Mouse (Mus musculus) gonadal fat pad, adult 2 months (tissue): ENCODE results near the gene Gm28042. TPM values are rescaled to one million over a fixed set of nuclear protein-coding genes. Genes with fewer than 3 reads are reported as not detected.

Experiments used
- DNase-seq: peaks from one replicate; pipeline ENCODE4 v3.0.0-alpha.2; 2012; ENCODE audit warnings: low read depth
- polyA plus RNA-seq: library from polyadenylated mRNA; depleted of rRNA; stranded (reverse); fragments of >200 nt; gene quantifications from 2 replicates; pipeline ENCODE4 v1.2.3, GENCODE M21; 2012

Gm28042 gene
- polyA plus RNA-seq, 1 experiment, result 3.3 TPM

DNA sequence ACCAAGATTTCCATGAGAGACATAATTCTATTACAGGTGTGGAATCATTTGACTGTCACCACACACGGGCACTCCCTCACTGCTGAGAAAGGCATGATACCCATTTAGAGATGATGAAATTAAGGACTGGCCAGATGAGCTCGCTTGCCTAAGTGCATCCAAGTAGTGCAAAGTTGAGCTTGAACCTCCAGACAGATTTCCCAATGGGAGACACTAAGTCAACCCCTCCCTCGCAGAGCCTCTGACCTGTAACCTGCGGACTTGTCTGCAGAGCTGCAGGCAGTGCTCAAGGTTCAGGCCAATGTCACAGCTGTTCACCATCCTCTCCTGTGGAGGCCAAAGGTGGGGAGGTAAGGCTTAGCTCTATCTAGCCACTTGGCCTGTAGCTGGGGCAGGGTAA lies 31.5 kb downstream of the Gm28042 start:
- DNase-seq, result peak; percentile 79

DNA sequence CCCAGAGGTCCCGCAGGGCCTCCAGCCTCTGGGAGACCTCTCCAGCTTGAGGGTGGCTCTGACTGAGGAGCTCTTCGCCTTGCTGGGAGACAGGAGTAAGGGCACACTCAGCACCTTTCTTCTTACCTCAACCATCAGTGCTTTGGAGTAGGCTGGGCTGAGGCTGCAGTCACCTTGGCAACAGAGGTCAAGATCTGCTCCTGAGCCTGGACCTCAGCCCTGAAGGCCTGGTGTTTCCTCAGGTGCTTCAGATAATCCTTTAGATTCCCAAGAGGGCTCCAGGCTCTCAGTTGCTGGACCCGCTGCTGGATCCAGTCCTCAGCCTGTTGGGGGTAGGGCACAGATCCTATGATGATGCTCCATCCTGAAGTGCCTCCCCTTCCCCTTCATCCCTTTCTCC lies 32.2 kb downstream of the Gm28042 start:
- DNase-seq, result no peak

DNA sequence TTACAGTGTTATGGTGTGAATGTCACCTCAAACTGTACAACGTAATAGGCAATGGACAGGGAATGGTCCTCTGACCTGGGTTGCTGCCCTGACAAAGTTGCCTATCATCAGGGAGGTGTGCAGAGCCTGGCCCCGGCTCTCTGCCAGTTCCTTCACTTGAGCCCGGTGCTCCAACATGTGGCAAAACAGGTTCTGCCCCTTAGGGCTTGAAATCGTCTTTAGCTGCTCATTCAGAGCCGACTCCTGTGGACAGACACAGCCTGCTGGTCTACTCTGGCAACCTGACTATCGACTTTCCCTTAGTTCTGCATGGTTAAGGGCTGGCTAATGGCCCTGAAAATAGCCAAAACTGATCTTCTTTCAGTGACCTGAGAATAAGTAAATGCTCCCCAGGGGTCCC lies 32.9 kb downstream of the Gm28042 start:
- DNase-seq, result peak; percentile 91

DNA sequence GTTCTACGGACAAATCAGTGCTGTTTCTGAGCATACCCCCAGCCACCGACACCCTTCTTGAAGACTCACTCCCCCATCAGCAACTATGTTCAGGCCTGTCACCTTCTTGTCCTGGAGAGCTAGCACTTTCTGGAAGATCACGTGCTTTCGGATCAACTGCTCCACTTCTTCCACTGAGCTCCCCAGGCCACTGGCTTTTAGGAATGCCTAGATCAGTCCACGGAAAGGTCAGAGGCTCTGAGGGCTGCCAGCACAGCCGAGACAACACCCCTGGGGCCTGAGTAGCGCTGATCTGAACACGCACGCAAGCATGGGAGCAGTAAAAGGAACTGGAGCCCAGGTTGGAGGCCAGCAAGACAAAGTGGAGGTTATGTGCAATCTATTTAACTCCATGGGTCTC lies 33.4 kb downstream of the Gm28042 start:
- DNase-seq, result no peak

DNA sequence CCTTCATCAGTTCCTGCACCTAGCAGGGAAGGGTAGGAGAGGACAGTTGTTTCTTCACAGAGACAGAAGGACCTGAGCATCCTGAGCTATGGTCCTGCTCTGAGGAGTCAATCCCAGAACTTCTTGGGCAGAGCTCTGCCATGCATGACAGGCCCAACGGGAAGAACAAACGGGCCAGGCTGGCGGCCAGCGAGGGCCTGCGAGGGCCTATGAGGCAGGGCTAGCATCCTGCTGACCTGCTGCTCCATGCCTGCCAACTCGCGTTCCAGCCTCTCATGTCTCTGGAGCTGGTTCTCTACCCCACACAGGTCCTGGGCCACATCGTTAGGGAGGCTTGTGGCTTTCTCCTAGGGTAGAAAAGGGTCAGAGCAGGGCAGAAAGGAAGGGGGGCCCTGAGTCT lies 35.0 kb downstream of the Gm28042 start:
- DNase-seq, result no peak

DNA sequence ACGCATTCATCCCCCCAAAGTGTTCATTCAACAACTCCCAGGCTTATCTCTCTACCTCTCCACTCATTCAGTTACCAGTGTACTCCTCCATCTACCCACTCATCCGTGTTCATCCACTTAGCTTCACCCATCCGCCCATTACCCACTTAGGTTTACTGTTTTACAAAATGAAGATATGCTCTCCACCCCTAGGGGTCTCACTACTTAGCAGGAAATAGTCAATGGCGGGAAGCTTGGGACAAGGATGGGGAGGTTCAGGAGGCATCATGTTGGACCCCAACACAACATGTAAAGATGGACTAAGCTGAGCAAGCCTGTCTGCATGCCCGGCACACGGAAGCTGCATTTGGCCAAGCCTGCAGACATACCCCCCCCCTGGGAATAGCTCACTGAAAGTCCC lies 37.3 kb downstream of the Gm28042 start:
- DNase-seq, result no peak

DNA sequence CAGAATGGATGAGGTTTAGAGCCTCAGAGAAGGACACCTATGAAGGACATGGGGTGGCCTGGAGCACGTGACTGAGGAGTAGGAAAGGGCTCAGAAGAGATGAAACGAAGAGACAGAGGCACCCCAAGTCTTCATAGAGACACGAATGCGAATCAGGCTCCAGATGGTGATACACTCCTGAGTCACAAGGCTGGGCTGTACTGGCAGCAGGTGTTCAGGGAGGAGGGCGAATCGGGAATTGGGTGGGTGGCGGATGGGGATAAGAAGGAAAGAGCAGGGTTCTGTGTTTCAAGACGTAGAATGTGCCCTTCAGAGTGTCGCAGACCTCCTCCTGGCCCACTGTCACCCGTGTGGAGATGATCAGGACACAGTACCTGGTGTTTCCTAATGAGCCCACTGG lies 38.0 kb downstream of the Gm28042 start:
- no peak for DNase-seq

DNA sequence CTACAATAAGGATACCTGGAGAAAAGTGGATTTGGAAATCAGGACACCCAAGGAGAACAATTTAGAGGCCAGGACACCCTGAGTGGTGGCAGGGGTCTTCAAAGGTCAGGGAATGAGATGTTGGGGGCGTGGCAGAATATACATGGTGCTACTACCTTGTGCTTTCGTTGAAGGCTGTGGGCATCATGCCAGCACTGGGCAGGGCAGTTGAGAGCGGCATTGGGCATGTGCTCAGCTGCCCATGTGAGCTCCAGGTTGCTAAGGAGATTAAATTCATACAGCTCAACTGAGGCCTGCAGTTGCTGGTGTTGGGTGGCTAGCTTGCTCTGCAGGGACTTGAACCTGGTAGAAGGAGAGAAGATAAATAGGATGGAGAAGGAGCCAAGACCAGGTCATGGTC lies 38.9 kb downstream of the Gm28042 start:
- no peak for DNase-seq

DNA sequence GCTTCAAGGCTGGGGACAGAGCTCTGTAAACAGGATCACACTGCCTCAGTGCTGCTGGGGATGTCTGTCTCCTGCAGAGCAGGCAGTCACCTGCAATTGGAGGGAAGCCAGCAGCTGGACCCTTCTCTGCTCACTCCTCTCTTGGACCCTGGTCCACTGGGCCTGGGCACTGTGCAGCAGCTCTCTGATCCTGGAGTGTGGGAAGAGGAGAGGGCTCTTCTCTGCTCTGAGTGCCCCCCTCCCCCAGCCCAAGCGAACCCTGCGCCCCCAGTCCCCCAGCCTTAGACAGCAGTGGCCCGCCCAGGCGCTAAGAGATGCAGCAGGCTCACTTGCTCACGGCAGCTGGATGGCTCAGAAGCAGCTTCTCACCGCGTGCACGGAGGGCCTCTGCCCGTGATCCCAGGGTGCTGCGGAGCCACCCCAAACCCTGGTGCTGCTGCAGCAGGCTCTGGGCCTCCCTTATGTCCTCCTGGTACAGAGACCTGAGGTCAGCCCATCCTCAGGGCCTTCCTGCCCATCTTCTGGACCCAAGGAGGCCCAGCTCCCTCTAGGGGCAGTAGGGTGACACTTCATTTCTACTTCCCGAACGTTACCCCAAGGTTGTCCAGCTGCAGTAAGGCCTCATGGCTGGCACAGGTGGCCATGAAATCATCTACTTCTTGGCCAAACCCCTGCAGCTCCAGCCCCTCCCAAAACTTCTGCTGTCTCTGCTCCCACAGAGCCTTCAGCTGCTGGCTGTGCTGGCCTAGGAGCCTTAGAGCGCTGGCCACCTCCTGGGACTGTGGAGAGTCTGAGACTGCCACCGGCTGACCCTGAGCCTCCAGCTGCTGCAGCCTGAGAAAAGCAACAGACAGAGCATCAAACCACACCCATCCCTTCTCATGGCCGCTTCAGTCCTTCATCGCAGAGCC lies 41.5 kb downstream of the Gm28042 start:
- DNase-seq, result no peak

DNA sequence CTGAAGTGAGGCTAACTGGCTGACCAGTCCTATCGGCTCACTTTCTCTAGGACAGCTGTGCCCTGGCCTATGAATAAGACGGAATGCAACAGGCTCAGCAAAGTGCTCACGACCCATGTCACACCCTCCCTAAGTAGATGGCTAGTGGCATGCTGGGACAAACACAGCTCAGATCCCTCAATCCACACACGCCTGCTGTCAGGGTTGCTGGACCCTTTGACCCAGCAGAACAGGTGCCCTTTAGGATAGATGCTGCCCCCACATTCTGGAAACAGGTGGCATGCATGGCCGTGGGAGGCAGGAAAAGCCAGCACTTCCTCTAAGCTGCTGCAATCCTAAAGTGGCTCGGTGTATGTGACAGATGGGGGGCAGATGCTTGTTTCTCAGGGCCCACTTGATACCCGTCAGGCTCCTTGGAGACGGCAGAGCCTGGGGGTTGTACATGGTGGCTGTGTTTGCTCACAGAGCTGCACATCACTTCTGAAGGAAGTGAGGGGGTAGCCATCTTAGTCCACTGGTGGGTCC lies 42.2 kb downstream of the Gm28042 start:
- no peak for DNase-seq

DNA sequence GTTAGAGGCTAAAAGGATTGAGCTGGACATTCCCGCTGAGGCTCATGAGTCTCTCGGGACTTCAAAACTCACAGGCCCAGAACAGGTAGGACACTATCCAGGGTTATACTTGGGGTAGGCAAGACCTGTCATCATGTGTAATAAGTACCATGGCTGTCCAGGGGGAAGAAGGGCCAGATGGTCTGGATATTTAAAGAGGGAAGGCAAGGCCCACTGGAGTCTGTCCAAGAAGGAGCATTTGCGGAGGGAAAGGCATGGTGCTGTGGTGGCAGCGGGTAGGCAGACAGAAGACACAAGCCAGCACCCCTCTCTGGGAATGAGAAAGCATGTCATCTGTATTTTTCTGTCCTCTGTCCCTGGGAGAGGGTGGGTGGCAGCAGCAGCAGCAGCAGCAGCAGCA lies 46.8 kb downstream of the Gm28042 start:
- DNase-seq, result no peak

DNA sequence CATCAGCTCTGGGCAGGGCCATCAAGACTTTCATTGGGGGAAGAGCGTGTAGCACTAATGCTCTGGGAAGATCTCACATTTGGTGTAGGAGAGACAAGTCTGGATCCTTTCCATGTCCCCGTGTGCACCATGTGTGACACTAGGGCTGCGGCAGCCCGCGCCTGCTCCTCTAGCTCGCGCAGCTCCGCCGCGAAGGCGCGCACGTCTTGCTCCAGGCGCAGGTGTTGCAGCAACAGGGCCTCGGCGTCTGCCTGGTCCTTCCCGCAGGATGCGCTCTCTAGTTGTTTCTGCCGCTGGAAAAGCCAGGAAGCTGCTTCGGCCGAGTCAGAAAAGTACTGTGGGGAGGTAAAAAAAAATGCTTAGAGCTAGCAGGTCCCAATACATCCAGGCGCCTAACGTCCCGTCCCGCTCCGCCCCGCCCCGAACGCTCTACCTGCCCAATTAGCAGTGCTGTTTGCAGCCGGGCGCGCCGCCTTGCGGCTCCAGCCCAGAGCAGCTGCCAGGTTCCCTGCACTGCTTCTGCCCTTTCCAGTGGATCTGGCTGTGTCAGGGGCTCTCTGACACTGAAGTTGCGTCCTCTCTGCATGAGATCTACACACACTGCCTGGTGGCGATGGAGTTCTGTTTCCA lies 48.9 kb downstream of the Gm28042 start:
- DNase-seq, result no peak

DNA sequence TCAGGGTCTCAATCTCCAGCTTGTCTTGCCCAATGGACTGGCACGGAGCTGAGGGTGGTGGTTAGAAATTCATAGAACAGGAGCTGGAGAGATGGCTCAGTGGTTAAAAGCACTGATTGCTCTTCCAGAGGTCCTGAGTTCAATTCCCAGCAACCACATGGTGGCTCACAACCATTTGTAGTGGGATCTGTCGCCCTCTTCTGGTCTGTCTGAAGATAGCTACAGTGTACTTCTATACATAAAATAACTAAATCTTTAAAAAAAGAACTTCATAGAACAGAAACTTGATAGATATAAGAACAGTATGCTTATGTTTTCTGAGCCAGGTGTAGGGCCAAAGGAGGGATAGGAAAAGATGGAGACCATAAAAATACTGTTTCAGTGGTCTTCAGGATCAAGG lies 55.1 kb downstream of the Gm28042 start:
- no peak for DNase-seq

DNA sequence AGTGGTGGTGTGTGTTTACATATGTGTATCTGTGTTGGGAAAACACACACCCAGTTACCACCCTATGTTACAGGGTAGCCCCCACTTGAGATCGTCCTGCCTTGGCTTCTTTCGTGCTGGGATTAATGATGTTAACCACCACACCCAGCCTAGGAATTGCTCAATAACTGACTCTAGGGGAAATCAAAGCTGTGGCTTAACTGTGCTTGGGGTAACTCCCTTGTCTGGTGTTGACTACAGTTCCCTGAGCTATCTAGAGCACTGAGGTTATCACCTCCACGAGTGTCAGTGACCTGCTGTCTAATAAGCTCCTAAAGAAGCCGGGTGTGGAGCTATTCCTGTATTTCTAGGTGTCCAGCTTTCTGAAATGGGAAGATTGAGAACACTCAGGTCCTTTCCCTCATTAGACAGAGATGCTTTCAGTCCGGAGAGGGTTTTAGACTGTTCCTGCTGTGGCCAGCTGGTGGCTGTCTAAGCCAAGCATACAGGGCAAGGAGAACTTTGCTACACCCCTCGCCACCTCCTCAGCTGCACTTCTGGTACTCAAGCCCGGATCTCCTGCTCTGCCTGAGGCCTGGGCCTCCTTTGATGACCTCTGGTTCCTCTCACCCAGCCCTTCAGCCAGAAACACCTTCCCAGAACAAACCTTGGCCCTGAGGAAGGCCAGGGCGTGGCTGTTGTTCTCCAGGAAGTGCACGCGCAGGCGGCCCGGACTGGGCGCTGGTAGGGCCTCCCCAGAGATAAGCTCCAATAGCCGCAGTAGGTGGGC lies 57.5 kb downstream of the Gm28042 start:
- DNase-seq, result no peak

DNA sequence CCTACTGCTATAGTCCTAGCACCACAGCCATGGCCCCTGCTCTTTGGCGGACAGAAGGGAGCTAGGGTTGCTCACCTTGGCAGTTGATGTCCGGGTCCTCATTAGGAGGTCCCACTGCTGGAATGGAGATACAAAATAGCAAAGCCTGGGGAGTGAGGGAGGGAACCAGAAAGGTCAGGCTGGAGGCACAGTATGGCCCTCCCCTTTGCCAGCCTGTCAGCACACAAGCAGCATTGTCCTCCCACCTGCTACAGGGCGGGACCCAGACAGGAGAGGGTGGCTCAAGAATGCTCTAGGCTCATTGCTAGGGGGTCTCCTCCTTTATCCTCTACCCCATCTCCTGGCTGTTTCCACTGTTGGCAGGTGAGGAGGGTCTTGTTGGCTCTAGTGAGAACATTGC lies 58.7 kb downstream of the Gm28042 start:
- DNase-seq, result no peak

DNA sequence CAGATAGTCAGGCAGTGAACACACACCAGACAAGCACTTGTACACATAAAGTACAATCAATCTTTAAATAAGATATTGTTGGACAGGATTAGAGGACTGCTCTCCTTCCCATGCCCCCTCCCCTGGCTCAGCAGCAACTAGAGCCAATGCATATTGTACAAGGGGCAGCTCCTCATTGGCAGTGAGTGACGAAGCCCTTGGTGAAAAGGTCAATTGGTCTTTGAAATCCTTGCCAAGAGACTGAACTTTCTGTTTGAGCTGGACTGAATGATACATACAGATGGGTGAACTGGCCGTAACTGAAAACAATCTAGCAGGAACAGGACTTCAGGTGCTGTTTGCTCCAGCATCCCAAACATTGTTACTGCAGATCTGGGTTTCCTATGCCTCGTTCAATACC lies 60.1 kb downstream of the Gm28042 start:
- no peak for DNase-seq

DNA sequence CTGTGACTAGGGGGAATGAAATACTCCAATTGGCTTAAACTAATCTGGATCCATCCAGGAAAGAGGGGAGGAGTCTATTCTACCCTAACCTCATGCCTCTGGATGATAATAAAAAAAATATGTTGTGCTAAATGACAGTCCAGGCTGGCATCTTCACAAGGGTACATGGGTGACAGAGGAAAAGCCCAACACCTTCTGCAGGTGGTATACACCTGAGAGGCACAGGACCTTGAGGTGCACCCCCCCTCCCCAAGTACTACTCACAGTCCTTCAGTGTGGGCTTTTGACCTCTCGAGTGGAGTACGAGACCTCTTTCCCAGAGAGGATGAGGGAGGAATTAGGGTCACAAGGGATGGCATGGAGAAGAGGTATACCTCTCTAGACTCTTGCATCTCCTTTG lies 60.6 kb downstream of the Gm28042 start:
- no peak for DNase-seq

DNA sequence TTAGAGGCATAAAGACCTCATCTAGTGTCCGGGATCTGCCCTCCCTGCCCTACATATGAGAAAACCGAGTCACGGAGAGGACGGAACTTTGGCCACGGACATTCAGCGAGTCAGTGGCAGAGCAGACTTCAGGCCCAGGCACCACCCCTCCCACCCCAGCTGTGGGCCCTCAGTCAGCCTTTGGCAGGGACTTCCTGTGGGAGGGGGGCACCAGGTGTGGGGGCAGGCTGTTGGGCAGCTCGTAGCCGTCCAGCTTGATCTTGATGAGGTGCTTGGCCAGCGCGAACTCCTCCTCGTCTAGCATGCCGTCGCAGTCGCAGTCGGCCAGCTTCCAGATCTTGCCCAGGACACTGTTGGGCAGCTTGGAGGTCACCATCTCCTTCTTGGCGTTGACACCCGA lies 63.7 kb downstream of the Gm28042 start:
- no peak for DNase-seq
